Mouse (Mus musculus) liver, embryonic 12.5 days (tissue): ENCODE measurements at regions not wholly inside any gene's neighbourhood (a gene's known extent, or its start where the extent isn't known, plus 50 kb on each side); places are given as distances from the start of the nearest gene placed in this dataset.

Experiments used
- ATAC-seq: fragments of 200-750 bp; cut with Nextera tagmentation; 2 replicates; pipeline ENCODE4 v1.8.0; 2017; ENCODE audit warnings: moderate number of reproducible peaks, mild to moderate bottlenecking, moderate library complexity
- H3K27ac ChIP-seq: fragments of 300-500 bp; sonication (generic); 2 replicates; pipeline ENCODE4 v1.5.1; 2016; ENCODE audit warnings: mild to moderate bottlenecking
- H3K27me3 ChIP-seq: fragments of 300-500 bp; sonication (generic); replicated peaks from 2 replicates; pipeline ENCODE4 v1.6.1; 2016; ENCODE audit warnings: mild to moderate bottlenecking, moderate library complexity
- H3K36me3 ChIP-seq: fragments of 300-500 bp; sonication (generic); 2 replicates; pipeline ENCODE4 v1.6.1; 2016; ENCODE audit warnings: mild to moderate bottlenecking, moderate library complexity
- H3K4me1 ChIP-seq: fragments of 300-500 bp; sonication (generic); 2 replicates; pipeline ENCODE4 v1.6.1; 2016
- H3K4me2 ChIP-seq: fragments of 300-500 bp; sonication (generic); 2 replicates; pipeline ENCODE4 v1.6.1; 2016; ENCODE audit warnings: mild to moderate bottlenecking, moderate library complexity
- H3K4me3 ChIP-seq: fragments of 300-500 bp; sonication (generic); 2 replicates; pipeline ENCODE4 v1.5.1; 2016; ENCODE audit warnings: mild to moderate bottlenecking, moderate library complexity
- H3K9ac ChIP-seq: fragments of 300-500 bp; sonication (generic); 2 replicates; pipeline ENCODE4 v1.6.1; 2016; ENCODE audit warnings: mild to moderate bottlenecking, moderate library complexity
- H3K9me3 ChIP-seq: fragments of 300-500 bp; sonication (generic); replicated peaks from 2 replicates; pipeline ENCODE4 v1.6.1; 2016; ENCODE audit warnings: mild to moderate bottlenecking, moderate library complexity
- WGBS: fragments of 180-500 bp; shearing (Covaris S2); methylation state at CpG from one replicate; pipeline ENCODE4 v1.1.7; 2016; ENCODE audit not compliant: insufficient replicate concordance; 5-methylcytosine and 5-hydroxymethylcytosine counted together

DNA sequence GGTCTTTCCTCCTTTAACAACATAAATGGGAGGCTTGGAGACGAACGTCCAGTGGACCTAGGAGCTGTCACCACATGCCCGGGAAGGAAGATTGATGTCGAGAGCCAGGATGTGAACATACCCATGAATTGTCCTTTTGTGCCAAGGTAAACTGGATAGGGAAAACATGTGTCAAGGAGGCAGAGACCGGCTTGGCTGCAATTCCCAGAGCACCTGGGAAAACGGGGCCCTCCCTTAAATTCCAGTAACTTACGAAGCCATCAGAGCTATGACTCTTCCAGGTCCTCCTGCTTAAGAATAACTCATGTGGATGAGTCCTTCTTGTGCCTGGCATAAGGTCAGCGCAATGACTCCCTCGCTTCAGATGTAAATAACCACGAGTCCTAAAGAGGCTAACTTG lies 112.2 kb upstream of the Zfp703 start:
- no peaks in the 10 kb centered on the region for H3K27me3 ChIP-seq
- H3K4me3 ChIP-seq, result no peak overlapping the region
- H3K9ac ChIP-seq, result no peak overlapping the region
- no peak overlapping the region for H3K4me2 ChIP-seq
- H3K27ac ChIP-seq, result no peak overlapping the region
- H3K36me3 ChIP-seq, result no peaks in the 10 kb centered on the region
- no peaks in the 10 kb centered on the region for H3K4me1 ChIP-seq
- WGBS, result 60% methylated on average over 10 of the region's 10 CpGs
- no peak for ATAC-seq
- peaks cover under 1% of the 10 kb centered on the region for H3K9me3 ChIP-seq

DNA sequence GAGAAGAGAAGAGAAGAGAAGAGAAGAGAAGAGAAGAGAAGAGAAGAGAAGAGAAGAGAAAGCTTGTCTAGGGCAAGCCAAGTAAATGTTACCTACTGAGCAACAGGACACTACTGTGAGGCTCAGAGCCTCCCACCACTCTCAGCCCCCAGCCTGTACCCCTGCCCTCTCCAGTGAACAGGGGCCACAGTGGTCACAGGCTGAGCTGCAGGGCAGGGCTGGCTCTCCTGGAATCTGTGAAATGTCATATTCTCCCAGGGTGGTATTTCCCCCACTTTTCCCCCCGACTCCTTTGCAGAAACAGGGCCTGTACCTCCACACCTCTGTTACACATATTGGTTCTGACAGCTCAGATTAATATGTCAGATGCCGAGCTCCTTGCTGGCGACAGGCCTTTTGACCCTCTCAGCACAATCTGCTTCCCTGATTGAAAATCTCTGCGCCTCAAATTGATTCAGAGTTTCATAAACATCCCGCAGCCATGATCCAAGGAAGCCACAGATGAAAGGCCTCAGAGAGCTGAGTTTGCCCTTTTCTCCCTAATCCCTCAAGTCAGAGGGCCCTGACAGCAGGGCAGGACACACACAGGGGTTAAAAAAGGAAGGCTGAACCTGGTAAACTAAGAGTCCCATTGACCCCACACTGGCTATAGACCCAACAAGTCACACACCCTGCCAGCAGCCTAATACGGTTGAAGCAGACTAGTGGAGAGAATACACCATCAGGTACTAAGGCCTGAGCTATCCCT lies 108.8 kb upstream of the Zfp703 start:
- no peaks in the 10 kb centered on the region for H3K27me3 ChIP-seq
- H3K9ac ChIP-seq, result no peak overlapping the region
- no peaks in the 10 kb centered on the region for H3K36me3 ChIP-seq
- ATAC-seq, result no peak
- no peaks in the 10 kb centered on the region for H3K4me1 ChIP-seq
- H3K9me3 ChIP-seq, result peaks cover 14% of the 10 kb centered on the region
- H3K4me3 ChIP-seq, result no peak overlapping the region
- no peak overlapping the region for H3K27ac ChIP-seq
- WGBS, result 62% methylated on average over 6 of the region's 6 CpGs
- H3K4me2 ChIP-seq, result no peak overlapping the region

DNA sequence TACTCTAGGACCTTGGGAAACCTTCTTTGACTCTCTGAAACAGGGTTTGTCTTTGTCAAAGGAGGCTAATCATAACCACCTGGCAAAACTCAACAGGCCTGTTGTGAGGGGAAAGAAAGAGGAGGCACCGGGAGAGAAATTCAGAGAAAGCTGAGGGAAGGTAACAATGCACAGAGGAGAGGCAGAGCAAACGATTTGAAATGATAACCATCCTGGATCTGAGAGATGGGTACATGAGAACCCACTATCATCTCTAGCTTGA lies 108.3 kb upstream of the Zfp703 start:
- ATAC-seq, result no peak
- 68% methylated on average over 2 of the region's 2 CpGs for WGBS
- H3K36me3 ChIP-seq, result no peaks in the 10 kb centered on the region

GRCm38 (mm10) chr8:26871838-26872237 lies 105.3 kb upstream of the Zfp703 start:
- H3K4me3 ChIP-seq, result no peak overlapping the region
- 71% methylated on average over 7 of the region's 7 CpGs for WGBS
- no peaks in the 10 kb centered on the region for H3K4me1 ChIP-seq
- H3K27ac ChIP-seq, result no peak overlapping the region
- no peak for ATAC-seq
- no peak overlapping the region for H3K4me2 ChIP-seq
- no peak overlapping the region for H3K9ac ChIP-seq
- H3K27me3 ChIP-seq, result no peaks in the 10 kb centered on the region
- no peaks in the 10 kb centered on the region for H3K36me3 ChIP-seq
- peaks cover 14% of the 10 kb centered on the region for H3K9me3 ChIP-seq

More for the DNA sequence above, 108.3 kb upstream of the Zfp703 start:
- H3K9ac ChIP-seq, result no peak overlapping the region
- peaks cover 14% of the 10 kb centered on the region for H3K9me3 ChIP-seq
- H3K4me2 ChIP-seq, result no peak overlapping the region
- H3K4me1 ChIP-seq, result no peaks in the 10 kb centered on the region
- no peaks in the 10 kb centered on the region for H3K27me3 ChIP-seq
- H3K4me3 ChIP-seq, result no peak overlapping the region
- no peak overlapping the region for H3K27ac ChIP-seq

DNA sequence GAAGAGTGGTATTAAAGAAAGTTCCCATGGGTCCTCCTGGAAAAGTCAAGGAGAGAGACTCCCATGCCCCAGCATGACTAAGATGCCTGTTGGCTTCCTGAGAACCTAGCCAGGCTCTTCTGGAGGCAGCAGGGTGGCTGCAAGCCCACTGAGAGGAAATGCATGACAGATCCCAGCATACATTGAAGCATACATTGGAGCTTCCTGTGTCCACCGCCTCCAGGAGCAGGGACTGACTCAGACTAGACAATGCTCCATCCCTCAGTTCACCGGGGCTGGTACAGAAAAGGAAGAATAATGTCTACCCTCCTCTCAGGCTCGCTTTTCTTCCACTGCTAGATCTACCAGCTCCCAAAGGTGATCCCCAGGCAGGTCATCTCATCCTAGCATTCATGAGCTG lies 104.7 kb upstream of the Zfp703 start:
- Histone ChIP-seq H3K9me3 (peaks cover 14% of the 10 kb centered on the region), H3K27me3 (no peaks in the 10 kb centered on the region), H3K27ac (no peak overlapping the region), H3K4me1 (no peaks in the 10 kb centered on the region), H3K9ac (no peak overlapping the region), H3K36me3 (no peaks in the 10 kb centered on the region), H3K4me3 (no peak overlapping the region), H3K4me2 (no peak overlapping the region)
- no peak for ATAC-seq
- WGBS, result 49% methylated on average over 3 of the region's 3 CpGs

- no peak overlapping the region for H3K4me3 ChIP-seq
- no peak overlapping the region for H3K4me2 ChIP-seq
- ATAC-seq, result no peak
- H3K27ac ChIP-seq, result no peak overlapping the region
- H3K36me3 ChIP-seq, result no peaks in the 10 kb centered on the region
- H3K9ac ChIP-seq, result no peak overlapping the region
- no peaks in the 10 kb centered on the region for H3K4me1 ChIP-seq
- H3K27me3 ChIP-seq, result no peaks in the 10 kb centered on the region
- H3K9me3 ChIP-seq, result peaks cover 14% of the 10 kb centered on the region
- 45% methylated on average over 8 of the region's 8 CpGs for WGBS
Observed at GRCm38 (mm10) chr8:26872815-26873214, 104.3 kb upstream of the Zfp703 start.

DNA sequence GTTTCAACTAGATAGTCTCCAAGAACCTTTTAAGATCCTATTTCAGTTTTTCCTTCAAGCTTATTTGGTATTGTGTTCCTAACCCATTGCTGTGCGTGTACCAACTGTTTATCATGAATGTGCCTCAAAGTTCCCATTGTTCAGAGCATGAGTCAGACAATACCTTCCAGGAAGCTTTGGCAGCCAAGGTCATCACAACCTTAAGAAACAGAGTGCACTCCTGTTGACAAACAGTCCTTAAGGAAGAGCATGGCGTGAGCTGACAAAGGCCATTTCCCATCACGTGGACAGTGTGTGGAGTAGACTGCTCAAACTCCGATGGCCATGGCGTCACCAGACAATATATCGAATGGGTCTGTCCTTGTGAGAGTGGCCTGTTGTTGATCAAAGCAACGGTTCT lies 96.9 kb upstream of the Zfp703 start:
- Histone ChIP-seq H3K4me1 (no peaks in the 10 kb centered on the region), H3K9me3 (no peaks in the 10 kb centered on the region), H3K36me3 (no peaks in the 10 kb centered on the region), H3K4me2 (no peak overlapping the region), H3K4me3 (no peak overlapping the region), H3K27me3 (no peaks in the 10 kb centered on the region), H3K27ac (no peak overlapping the region), H3K9ac (no peak overlapping the region)
- 62% methylated on average over 7 of the region's 7 CpGs for WGBS
- no peak for ATAC-seq

DNA sequence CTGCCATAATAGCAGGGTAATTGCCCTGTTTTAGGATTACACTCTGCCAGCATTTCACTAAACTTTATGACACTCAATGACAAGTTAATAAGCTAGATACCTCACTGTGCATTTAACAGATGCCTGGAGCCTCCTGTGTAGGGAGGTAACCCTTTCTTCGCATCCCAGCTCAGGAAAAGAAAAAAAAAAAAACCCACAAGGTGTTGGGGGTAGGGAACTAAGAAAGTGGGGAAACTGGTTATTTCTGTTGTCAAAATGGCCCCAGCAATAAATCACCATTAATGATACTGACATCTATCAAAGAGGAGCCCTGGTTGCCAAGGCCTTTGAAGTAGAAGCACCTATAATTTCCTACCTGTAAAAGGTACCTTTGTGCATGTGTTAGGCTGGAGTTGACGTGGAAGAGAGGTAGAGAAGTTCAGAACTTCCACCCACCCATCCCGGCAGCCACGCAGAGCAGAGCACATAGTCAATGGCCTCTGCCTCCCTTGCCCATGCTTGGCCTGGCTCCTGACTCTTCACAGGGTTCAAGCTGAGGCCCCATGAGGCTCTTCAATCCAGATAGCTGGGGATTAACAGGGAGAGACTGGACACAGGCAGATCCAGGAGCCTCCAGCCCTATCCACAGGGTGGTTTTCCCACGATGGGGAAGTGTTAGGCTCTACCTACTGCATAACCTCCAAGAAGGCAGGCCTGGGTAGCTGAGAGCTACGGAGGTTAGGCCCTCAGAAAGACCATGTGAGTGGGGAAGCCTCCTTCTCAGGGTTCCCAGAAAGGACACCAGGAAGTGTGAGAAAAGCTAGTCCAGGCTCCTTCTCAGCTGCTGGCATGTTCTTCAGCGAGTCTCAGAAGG lies 95.6 kb upstream of the Zfp703 start:
- no peak overlapping the region for H3K4me2 ChIP-seq
- H3K4me1 ChIP-seq, result no peaks in the 10 kb centered on the region
- no peak for ATAC-seq
- no peaks in the 10 kb centered on the region for H3K36me3 ChIP-seq
- H3K4me3 ChIP-seq, result no peak overlapping the region
- H3K9ac ChIP-seq, result no peak overlapping the region
- H3K9me3 ChIP-seq, result no peaks in the 10 kb centered on the region
- WGBS, result 59% methylated on average over 7 of the region's 7 CpGs
- no peaks in the 10 kb centered on the region for H3K27me3 ChIP-seq
- H3K27ac ChIP-seq, result no peak overlapping the region

- no peak overlapping the region for H3K27ac ChIP-seq
- no peaks in the 10 kb centered on the region for H3K36me3 ChIP-seq
- H3K27me3 ChIP-seq, result no peaks in the 10 kb centered on the region
- H3K9me3 ChIP-seq, result no peaks in the 10 kb centered on the region
- no peak for ATAC-seq
- H3K4me3 ChIP-seq, result no peak overlapping the region
- H3K9ac ChIP-seq, result no peak overlapping the region
- no peak overlapping the region for H3K4me2 ChIP-seq
- H3K4me1 ChIP-seq, result no peaks in the 10 kb centered on the region
- WGBS, result 54% methylated on average over 5 of the region's 5 CpGs
Observed at GRCm38 (mm10) chr8:26882616-26883015, 94.5 kb upstream of the Zfp703 start.

GRCm38 (mm10) chr8:26883285-26883684 lies 93.8 kb upstream of the Zfp703 start:
- Histone ChIP-seq H3K9ac (no peak overlapping the region), H3K4me2 (no peak overlapping the region), H3K36me3 (no peaks in the 10 kb centered on the region), H3K9me3 (no peaks in the 10 kb centered on the region), H3K27ac (no peak overlapping the region), H3K27me3 (no peaks in the 10 kb centered on the region), H3K4me1 (no peaks in the 10 kb centered on the region), H3K4me3 (no peak overlapping the region)
- ATAC-seq, result no peak
- 70% methylated on average over 5 of the region's 5 CpGs for WGBS

DNA sequence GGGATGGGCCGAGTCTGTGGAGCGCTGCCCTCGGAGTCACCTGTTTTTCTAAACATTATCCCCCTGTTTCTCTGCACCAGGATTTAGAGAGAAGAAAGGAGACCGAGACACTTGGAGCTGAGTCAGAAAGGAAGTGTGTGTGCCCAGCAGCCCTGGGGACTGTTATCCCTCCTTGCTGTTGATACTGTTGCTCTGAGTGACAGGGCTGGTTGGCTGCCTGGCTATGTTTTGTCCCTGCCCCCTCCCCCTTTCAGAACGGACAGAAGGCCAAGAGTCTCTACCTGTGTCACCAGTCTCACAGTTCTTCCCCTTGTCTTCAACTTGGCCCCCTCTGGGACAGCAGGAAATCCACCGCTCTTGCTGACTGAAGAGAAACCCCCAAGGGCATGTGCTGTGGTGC lies 93.4 kb upstream of the Zfp703 start:
- 54% methylated on average over 6 of the region's 6 CpGs for WGBS
- H3K27ac ChIP-seq, result no peak overlapping the region
- H3K27me3 ChIP-seq, result no peaks in the 10 kb centered on the region
- no peak overlapping the region for H3K4me3 ChIP-seq
- no peaks in the 10 kb centered on the region for H3K9me3 ChIP-seq
- no peaks in the 10 kb centered on the region for H3K36me3 ChIP-seq
- no peak overlapping the region for H3K4me2 ChIP-seq
- no peaks in the 10 kb centered on the region for H3K4me1 ChIP-seq
- no peak overlapping the region for H3K9ac ChIP-seq
- no peak for ATAC-seq

GRCm38 (mm10) chr8:26884350-26884749 lies 92.8 kb upstream of the Zfp703 start:
- H3K9me3 ChIP-seq, result no peaks in the 10 kb centered on the region
- no peak for ATAC-seq
- no peaks in the 10 kb centered on the region for H3K27me3 ChIP-seq
- no peaks in the 10 kb centered on the region for H3K4me1 ChIP-seq
- WGBS, result 68% methylated on average over 13 of the region's 13 CpGs
- no peak overlapping the region for H3K4me3 ChIP-seq
- H3K4me2 ChIP-seq, result no peak overlapping the region
- no peak overlapping the region for H3K27ac ChIP-seq
- H3K9ac ChIP-seq, result no peak overlapping the region
- H3K36me3 ChIP-seq, result no peaks in the 10 kb centered on the region
